ENCODE assay signal across 18 mouse cellular contexts in genomic region chr8:35884545-35884944, GRCm38 (mm10).
DNase-seq lines count a peak whose midpoint lies in the region; ATAC-seq and TF ChIP-seq lines count a peak whose summit lies in the region.
"Had no signal": no experiment of that assay in that cellular context is flagged by ENCODE, and none has a peak within 500 bp of the region (broad histone marks: within the 10 kb centered on the region; RNA-seq: fewer than 3 reads in every experiment).

No protein-coding gene starts in this region.

- H3K4me2 ChIP-seq in lung, postnatal 0 days (replicated peaks; ENCODE audit: low read depth, low read length): no peak overlapping the region
- no peak overlapping the region for H3K4me2 ChIP-seq in stomach, embryonic 14.5 days (replicated peaks; ENCODE audit: low read depth, low read length)
- H3K4me2 ChIP-seq in stomach, postnatal 0 days (replicated peaks; ENCODE audit: low read depth): no peak overlapping the region
- H3K4me2 ChIP-seq: heart, embryonic 15.5 days; liver, embryonic 12.5 days had no signal

- H3K4me1 ChIP-seq in lung, postnatal 0 days (ENCODE audit: insufficient read depth, low read depth, low read length): no peaks in the 10 kb centered on the region
- 0 out of 2 replicates have a peak, but pooled peaks cover 3% of the 10 kb centered on the region for H3K4me1 ChIP-seq in stomach, embryonic 14.5 days (ENCODE audit: control insufficient read depth, insufficient read depth, low read length)
- 0 out of 2 replicates have a peak, but pooled peaks cover 2% of the 10 kb centered on the region for H3K4me1 ChIP-seq in stomach, postnatal 0 days (replicated peaks; ENCODE audit: control insufficient read depth, insufficient read depth)
- H3K4me1 ChIP-seq: heart, embryonic 15.5 days; liver, embryonic 12.5 days had no signal

- whole genome bisulfite sequencing in lung, postnatal 0 days: 44% methylated on average over 6 of the region's 6 CpGs
- 47% methylated on average over 6 of the region's 6 CpGs for WGBS in stomach, embryonic 14.5 days
- WGBS in stomach, postnatal 0 days: 50% methylated on average over 6 of the region's 6 CpGs

- no peak overlapping the region for H3K27ac ChIP-seq in lung, postnatal 0 days (ENCODE audit: low read length)
- H3K27ac ChIP-seq in stomach, embryonic 14.5 days (ENCODE audit: low read length): no peak overlapping the region
- H3K27ac ChIP-seq in stomach, postnatal 0 days (replicated peaks): no peak overlapping the region
- H3K27ac ChIP-seq: heart, embryonic 15.5 days; liver, embryonic 12.5 days had no signal

- peak; percentile 41; the same call in 1 of the 2 replicates for ATAC-seq in frontal cortex, adult (ENCODE audit: low TSS enrichment)
- ATAC-seq in lung, postnatal 0 days: no peak
- peak; percentile 33; the same call in 1 of the 2 replicates for ATAC-seq in stomach, embryonic 14.5 days (ENCODE audit: insufficient number of reproducible peaks, insufficient read depth, low FRiP score, low read depth)
- no peak for ATAC-seq in stomach, postnatal 0 days (ENCODE audit: low FRiP score, low TSS enrichment)
- ATAC-seq: liver, embryonic 12.5 days had no signal

- no peak overlapping the region for H3K4me3 ChIP-seq in lung, postnatal 0 days (ENCODE audit: low read depth, low read length)
- H3K4me3 ChIP-seq in stomach, embryonic 14.5 days (ENCODE audit: low read depth, low read length): no peak overlapping the region
- no peak overlapping the region for H3K4me3 ChIP-seq in stomach, postnatal 0 days (ENCODE audit: low read depth, low read length)
- H3K4me3 ChIP-seq: erythroblast, embryonic 14.5 days; heart, embryonic 15.5 days; liver, embryonic 12.5 days; myocyte had no signal

- no peak for TF ChIP-seq CTCF in lung, postnatal 0 days (IDR thresholded peaks at IDR 0.05)
- TF ChIP-seq CTCF in stomach, postnatal 0 days (IDR thresholded peaks at IDR 0.05; ENCODE audit: low read depth): no peak

- DNase-seq in frontal cortex, postnatal 25 days (ENCODE audit: low spot score in 2 of 2): no peak
- DNase-seq in lung, postnatal 0 days (ENCODE audit: low spot score): peak; percentile 44
- DNase-seq in lung, postnatal 14 days: no peak
- no peak for DNase-seq in stomach, postnatal 0 days (ENCODE audit: low spot score)
- DNase-seq in spleen, postnatal 4 days (ENCODE audit: low spot score in 2 of 2): no peak
- DNase-seq in embryo, embryonic 10.5 days (ENCODE audit: low spot score): no peak
- DNase-seq: adrenal gland, adult 2 months; cerebellum, adult 11-12 months; gastrocnemius, postnatal 36 days; kidney, adult 11 months; kidney, postnatal 10 days; right cerebral cortex, adult 18-20 months had no signal

- H3K27me3 ChIP-seq in lung, postnatal 0 days (replicated peaks; ENCODE audit: insufficient read depth, low read length): no peaks in the 10 kb centered on the region
- H3K27me3 ChIP-seq in stomach, embryonic 14.5 days (ENCODE audit: control insufficient read depth, insufficient read depth, low read length): no peaks in the 10 kb centered on the region
- H3K27me3 ChIP-seq in stomach, postnatal 0 days (ENCODE audit: control insufficient read depth, insufficient read depth, low read length): no peaks in the 10 kb centered on the region
- H3K27me3 ChIP-seq: heart, embryonic 15.5 days; liver, embryonic 12.5 days had no signal

- H3K9ac ChIP-seq in lung, postnatal 0 days (replicated peaks; ENCODE audit: low read depth): no peak overlapping the region
- no peak overlapping the region for H3K9ac ChIP-seq in stomach, embryonic 14.5 days (replicated peaks; ENCODE audit: low read depth, low read length)
- no peak overlapping the region for H3K9ac ChIP-seq in stomach, postnatal 0 days (ENCODE audit: low read length)
- H3K9ac ChIP-seq: heart, embryonic 15.5 days; liver, embryonic 12.5 days had no signal

- no peaks in the 10 kb centered on the region for H3K36me3 ChIP-seq in lung, postnatal 0 days (ENCODE audit: insufficient read depth, low read length)
- no peaks in the 10 kb centered on the region for H3K36me3 ChIP-seq in stomach, embryonic 14.5 days (ENCODE audit: control insufficient read depth, insufficient read depth, low read length)
- no peaks in the 10 kb centered on the region for H3K36me3 ChIP-seq in stomach, postnatal 0 days (ENCODE audit: control insufficient read depth, insufficient read depth, low read length)
- H3K36me3 ChIP-seq: heart, embryonic 15.5 days; liver, embryonic 12.5 days had no signal

- no peaks in the 10 kb centered on the region for H3K9me3 ChIP-seq in lung, postnatal 0 days (ENCODE audit: low read length)
- H3K9me3 ChIP-seq in stomach, embryonic 14.5 days (ENCODE audit: control insufficient read depth, low read depth, low read length): no peaks in the 10 kb centered on the region
- no peaks in the 10 kb centered on the region for H3K9me3 ChIP-seq in stomach, postnatal 0 days (ENCODE audit: control insufficient read depth, low read length)
- H3K9me3 ChIP-seq: heart, embryonic 15.5 days; liver, embryonic 12.5 days had no signal

- no peak for TF ChIP-seq EP300 in lung, postnatal 0 days (IDR thresholded peaks at IDR 0.05)
- no peak for TF ChIP-seq EP300 in stomach, postnatal 0 days (optimal IDR thresholded peaks at IDR 0.05)

Comparison
In these comparisons a context has a peak if more than half of its experiments do, and no peak if none do; other contexts are left out.
1. ATAC-seq: peak in frontal cortex, adult (single experiment) and stomach, embryonic 14.5 days (single experiment); none in lung, postnatal 0 days (single experiment) and stomach, postnatal 0 days (single experiment).